Mouse (Mus musculus): ENCODE measurements at regions not wholly inside any gene's neighbourhood (a gene's known extent, or its start where the extent isn't known, plus 50 kb on each side); places are given as distances from the start of the nearest gene placed in this dataset.

- no peak for DNase-seq (ENCODE audit: low read depth)
- TF ChIP-seq CTCF (IDR thresholded peaks at IDR 0.05; ENCODE audit: borderline replicate concordance, extremely low read depth, insufficient read depth, insufficient read length) (no peak), POLR2A (IDR thresholded peaks at IDR 0.05; ENCODE audit: borderline replicate concordance, extremely low read depth, insufficient read depth, insufficient read length, poor library complexity, severe bottlenecking) (no peak)
These were observed 52.0 kb upstream of the Trp53i11 start for GRCm38 (mm10) chr2:93135324-93135723.

GRCm38 (mm10) chr2:93133301-93133971 is 53.9 kb upstream of the Trp53i11 start:
- DNase-seq (ENCODE audit: low read depth) = no peak

GRCm38 (mm10) chr2:93131825-93132623 is 55.3 kb upstream of the Trp53i11 start:
- no peak for TF ChIP-seq CTCF (IDR thresholded peaks at IDR 0.05; ENCODE audit: borderline replicate concordance, extremely low read depth, insufficient read depth, insufficient read length)
- TF ChIP-seq POLR2A (IDR thresholded peaks at IDR 0.05; ENCODE audit: borderline replicate concordance, extremely low read depth, insufficient read depth, insufficient read length, poor library complexity, severe bottlenecking) = no peak
- peak; percentile 89 for DNase-seq (ENCODE audit: low read depth)

More at GRCm38 (mm10) chr2:93133301-93133971, 53.9 kb upstream of the Trp53i11 start:
- no peak for TF ChIP-seq POLR2A (IDR thresholded peaks at IDR 0.05; ENCODE audit: borderline replicate concordance, extremely low read depth, insufficient read depth, insufficient read length, poor library complexity, severe bottlenecking)
- TF ChIP-seq CTCF (IDR thresholded peaks at IDR 0.05; ENCODE audit: borderline replicate concordance, extremely low read depth, insufficient read depth, insufficient read length) = no peak

GRCm38 (mm10) chr2:93131236-93131635 is 56.1 kb upstream of the Trp53i11 start:
- DNase-seq (ENCODE audit: low read depth) = no peak

GRCm38 (mm10) chr2:93129176-93129575 is 58.2 kb upstream of the Trp53i11 start:
- TF ChIP-seq CTCF (IDR thresholded peaks at IDR 0.05; ENCODE audit: borderline replicate concordance, extremely low read depth, insufficient read depth, insufficient read length) (no peak), POLR2A (IDR thresholded peaks at IDR 0.05; ENCODE audit: borderline replicate concordance, extremely low read depth, insufficient read depth, insufficient read length, poor library complexity, severe bottlenecking) (no peak)
- DNase-seq (ENCODE audit: low read depth) = no peak

More at GRCm38 (mm10) chr2:93131236-93131635, 56.1 kb upstream of the Trp53i11 start:
- TF ChIP-seq CTCF (IDR thresholded peaks at IDR 0.05; ENCODE audit: borderline replicate concordance, extremely low read depth, insufficient read depth, insufficient read length) (no peak), POLR2A (IDR thresholded peaks at IDR 0.05; ENCODE audit: borderline replicate concordance, extremely low read depth, insufficient read depth, insufficient read length, poor library complexity, severe bottlenecking) (no peak)

GRCm38 (mm10) chr2:93126595-93127165 is 60.7 kb upstream of the Trp53i11 start:
- TF ChIP-seq POLR2A (IDR thresholded peaks at IDR 0.05; ENCODE audit: borderline replicate concordance, extremely low read depth, insufficient read depth, insufficient read length, poor library complexity, severe bottlenecking) = no peak
- no peak for TF ChIP-seq CTCF (IDR thresholded peaks at IDR 0.05; ENCODE audit: borderline replicate concordance, extremely low read depth, insufficient read depth, insufficient read length)

GRCm38 (mm10) chr2:93126112-93126511 is 61.2 kb upstream of the Trp53i11 start:
- TF ChIP-seq CTCF (IDR thresholded peaks at IDR 0.05; ENCODE audit: borderline replicate concordance, extremely low read depth, insufficient read depth, insufficient read length) (no peak), POLR2A (IDR thresholded peaks at IDR 0.05; ENCODE audit: borderline replicate concordance, extremely low read depth, insufficient read depth, insufficient read length, poor library complexity, severe bottlenecking) (no peak)

More at GRCm38 (mm10) chr2:93126595-93127165, 60.7 kb upstream of the Trp53i11 start:
- DNase-seq (ENCODE audit: low read depth) = peak; percentile 61

GRCm38 (mm10) chr2:93124866-93125467 is 62.4 kb upstream of the Trp53i11 start:
- TF ChIP-seq POLR2A (IDR thresholded peaks at IDR 0.05; ENCODE audit: borderline replicate concordance, extremely low read depth, insufficient read depth, insufficient read length, poor library complexity, severe bottlenecking) (no peak), CTCF (IDR thresholded peaks at IDR 0.05; ENCODE audit: borderline replicate concordance, extremely low read depth, insufficient read depth, insufficient read length) (no peak)
- no peak for DNase-seq (ENCODE audit: low read depth)

More at GRCm38 (mm10) chr2:93126112-93126511, 61.2 kb upstream of the Trp53i11 start:
- peak; percentile 68 for DNase-seq (ENCODE audit: low read depth)

- TF ChIP-seq CTCF (IDR thresholded peaks at IDR 0.05; ENCODE audit: borderline replicate concordance, extremely low read depth, insufficient read depth, insufficient read length) (no peak), POLR2A (IDR thresholded peaks at IDR 0.05; ENCODE audit: borderline replicate concordance, extremely low read depth, insufficient read depth, insufficient read length, poor library complexity, severe bottlenecking) (no peak)
- DNase-seq (ENCODE audit: low read depth) = peak; percentile 53
These were observed 63.5 kb upstream of the Trp53i11 start for GRCm38 (mm10) chr2:93123829-93124228.

GRCm38 (mm10) chr2:93120386-93120785 is 67.0 kb upstream of the Trp53i11 start:
- DNase-seq (ENCODE audit: low read depth) = no peak
- TF ChIP-seq POLR2A (IDR thresholded peaks at IDR 0.05; ENCODE audit: borderline replicate concordance, extremely low read depth, insufficient read depth, insufficient read length, poor library complexity, severe bottlenecking) (no peak), CTCF (IDR thresholded peaks at IDR 0.05; ENCODE audit: borderline replicate concordance, extremely low read depth, insufficient read depth, insufficient read length) (no peak)

- peak; percentile 66 for DNase-seq (ENCODE audit: low read depth)
- no peak for TF ChIP-seq CTCF (IDR thresholded peaks at IDR 0.05; ENCODE audit: borderline replicate concordance, extremely low read depth, insufficient read depth, insufficient read length)
- no peak for TF ChIP-seq POLR2A (IDR thresholded peaks at IDR 0.05; ENCODE audit: borderline replicate concordance, extremely low read depth, insufficient read depth, insufficient read length, poor library complexity, severe bottlenecking)
These were observed 68.3 kb upstream of the Trp53i11 start for GRCm38 (mm10) chr2:93119001-93119400.
